Mouse (Mus musculus): ENCODE measurements around the gene Msx2. TPM values are rescaled to one million over a fixed set of nuclear protein-coding genes. Genes with fewer than 3 reads are reported as not detected.

Msx2 gene
- polyA plus RNA-seq, 1 experiment from 2014 or later = 0.32 TPM

DNA sequence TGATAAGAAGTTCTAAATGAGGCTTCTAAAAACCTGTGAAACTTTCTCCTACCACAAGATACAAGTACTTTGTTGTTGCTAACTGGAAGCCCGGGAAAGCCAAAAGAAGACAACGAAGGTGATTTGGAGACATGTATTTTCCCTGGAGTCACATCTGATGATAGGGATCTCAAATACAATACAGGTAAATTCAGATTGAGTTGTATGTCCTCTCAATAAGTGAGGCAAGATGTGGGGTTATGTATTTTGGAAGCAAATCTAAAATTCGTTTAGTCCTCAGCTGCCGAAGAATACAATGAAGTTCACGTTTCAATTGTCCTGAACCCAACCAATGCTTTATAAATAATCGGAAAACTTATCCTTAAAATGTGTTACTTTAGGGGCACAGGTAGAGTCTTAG is 1.6 kb upstream of the Msx2 start:
- 23% methylated on average over 6 of the region's 6 CpGs for WGBS (ENCODE audit: insufficient replicate concordance)
- Histone ChIP-seq H3K4me1 (no peaks in the 10 kb centered on the region; the same call in 1 of the 2 replicates), H3K4me2 (no peak overlapping the region), H3K36me3 (no peaks in the 10 kb centered on the region), H3K9ac (no peak overlapping the region), H3K9me3 (replicated peaks) (no peaks in the 10 kb centered on the region), H3K4me3 (no peak overlapping the region), H3K27ac (no peak overlapping the region), H3K27me3 (replicated peaks) (peaks cover 90% of the 10 kb centered on the region)
- no peak for ATAC-seq

DNA sequence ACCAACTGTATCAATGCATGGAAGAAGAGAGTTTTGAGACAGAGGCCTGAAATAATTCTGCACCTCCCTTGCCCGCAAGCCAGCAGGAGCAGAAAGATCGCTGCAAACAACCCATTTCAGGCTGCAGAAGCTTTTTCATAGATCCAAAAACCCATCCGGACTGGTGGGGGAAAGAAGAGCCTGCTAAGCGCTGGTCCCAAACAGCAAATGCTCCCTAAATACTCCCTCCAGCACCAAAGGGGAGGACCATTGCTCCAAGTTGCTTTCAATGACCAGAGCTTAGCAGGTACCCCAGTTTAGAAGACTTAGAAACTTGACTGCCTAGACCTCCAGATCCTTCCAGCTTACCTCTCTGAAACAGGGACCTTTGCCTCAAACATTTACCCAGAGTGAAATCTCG is 1.1 kb upstream of the Msx2 start:
- Histone ChIP-seq H3K4me1 (no peaks in the 10 kb centered on the region; the same call in 1 of the 2 replicates), H3K9ac (no peak overlapping the region), H3K4me3 (no peak overlapping the region), H3K9me3 (replicated peaks) (no peaks in the 10 kb centered on the region), H3K36me3 (no peaks in the 10 kb centered on the region), H3K4me2 (no peak overlapping the region), H3K27ac (no peak overlapping the region), H3K27me3 (replicated peaks) (peaks cover 95% of the 10 kb centered on the region)
- WGBS (ENCODE audit: insufficient replicate concordance) = 13% methylated on average over 5 of the region's 5 CpGs
- ATAC-seq = no peak

DNA sequence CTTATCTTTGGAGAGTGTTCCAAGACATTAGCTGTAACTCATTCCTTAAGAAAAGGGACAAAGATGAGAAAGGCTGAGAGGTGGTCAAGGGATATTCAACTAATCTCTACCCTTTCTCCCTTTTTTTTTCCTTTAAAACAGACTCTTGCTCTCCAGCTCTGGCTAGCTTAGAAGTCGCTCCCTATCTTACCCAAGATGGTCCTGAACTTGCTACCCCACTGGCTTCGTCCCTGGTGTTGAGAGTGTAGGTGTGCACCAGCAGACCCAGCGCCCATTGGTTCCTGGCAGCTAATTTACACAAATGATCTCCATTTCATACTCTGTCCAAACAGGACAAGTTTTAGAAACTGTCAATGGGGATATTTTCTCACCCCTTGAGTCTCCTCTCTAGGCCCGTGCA is 417 bp upstream of the Msx2 start:
- Histone ChIP-seq H3K36me3 (no peaks in the 10 kb centered on the region), H3K4me1 (no peaks in the 10 kb centered on the region; the same call in 1 of the 2 replicates), H3K27me3 (replicated peaks) (peaks cover 95% of the 10 kb centered on the region), H3K9ac (no peak overlapping the region), H3K4me3 (no peak overlapping the region), H3K9me3 (replicated peaks) (no peaks in the 10 kb centered on the region), H3K4me2 (no peak overlapping the region), H3K27ac (no peak overlapping the region)
- WGBS (ENCODE audit: insufficient replicate concordance) = 24% methylated on average over 4 of the region's 4 CpGs
- no peak for ATAC-seq

- Histone ChIP-seq H3K27me3 (replicated peaks) (peaks cover 97% of the 10 kb centered on the region), H3K27ac (no peak overlapping the region), H3K9me3 (replicated peaks) (no peaks in the 10 kb centered on the region), H3K4me1 (no peaks in the 10 kb centered on the region; the same call in 1 of the 2 replicates), H3K4me3 (peak overlapping the region; percentile 45), H3K36me3 (no peaks in the 10 kb centered on the region), H3K9ac (no peak overlapping the region), H3K4me2 (peak overlapping the region; percentile 71)
- ATAC-seq = no peak
- WGBS (ENCODE audit: insufficient replicate concordance) = 1% methylated on average over 50 of the region's 50 CpGs
Measured at GRCm38 (mm10) chr13:53471926-53472613, 804 bp downstream of the Msx2 start.

DNA sequence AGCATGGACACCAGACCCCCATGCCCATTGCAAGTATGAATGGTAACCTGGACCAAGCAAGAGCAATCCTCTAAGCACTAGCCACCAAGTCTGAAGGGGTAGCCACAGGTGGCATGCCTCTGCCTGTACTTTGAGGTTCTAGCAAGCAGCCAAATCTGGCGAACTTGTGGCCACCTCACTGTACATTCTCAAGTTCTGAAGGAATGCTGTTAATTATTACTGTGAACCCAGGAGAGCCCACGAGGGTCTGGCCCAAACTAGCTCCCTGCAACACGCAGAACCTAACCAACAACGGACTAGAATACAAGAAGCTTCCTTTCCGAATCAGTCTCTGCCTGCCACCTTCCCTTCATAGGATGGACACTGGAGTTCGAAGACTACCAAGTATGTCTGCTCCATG is 1.5 kb downstream of the Msx2 start:
- H3K4me2 ChIP-seq = no peak overlapping the region
- no peak overlapping the region for H3K4me3 ChIP-seq
- no peaks in the 10 kb centered on the region for H3K36me3 ChIP-seq
- no peaks in the 10 kb centered on the region; the same call in 1 of the 2 replicates for H3K4me1 ChIP-seq
- peaks cover 97% of the 10 kb centered on the region for H3K27me3 ChIP-seq (replicated peaks)
- ATAC-seq = no peak
- H3K9me3 ChIP-seq (replicated peaks) = no peaks in the 10 kb centered on the region
- H3K27ac ChIP-seq = no peak overlapping the region
- no peak overlapping the region for H3K9ac ChIP-seq
- 14% methylated on average over 6 of the region's 6 CpGs for WGBS (ENCODE audit: insufficient replicate concordance)

- Histone ChIP-seq H3K4me1 (no peaks in the 10 kb centered on the region; the same call in 1 of the 2 replicates), H3K4me3 (no peak overlapping the region), H3K27me3 (replicated peaks) (peaks cover 97% of the 10 kb centered on the region), H3K4me2 (no peak overlapping the region), H3K9ac (no peak overlapping the region), H3K9me3 (replicated peaks) (no peaks in the 10 kb centered on the region), H3K36me3 (no peaks in the 10 kb centered on the region), H3K27ac (no peak overlapping the region)
- no peak for ATAC-seq
- WGBS (ENCODE audit: insufficient replicate concordance) = 14% methylated on average over 9 of the region's 9 CpGs
Measured at GRCm38 (mm10) chr13:53470437-53471151, 2.3 kb downstream of the Msx2 start.

- no peak overlapping the region for H3K4me3 ChIP-seq
- no peak overlapping the region for H3K9ac ChIP-seq
- H3K27me3 ChIP-seq (replicated peaks) = peaks cover 97% of the 10 kb centered on the region
- H3K27ac ChIP-seq = no peak overlapping the region
- H3K36me3 ChIP-seq = no peaks in the 10 kb centered on the region
- H3K9me3 ChIP-seq (replicated peaks) = no peaks in the 10 kb centered on the region
- no peaks in the 10 kb centered on the region; the same call in 1 of the 2 replicates for H3K4me1 ChIP-seq
- no peak overlapping the region for H3K4me2 ChIP-seq
- 31% methylated on average over 5 of the region's 5 CpGs for WGBS (ENCODE audit: insufficient replicate concordance)
- ATAC-seq = no peak
Measured at GRCm38 (mm10) chr13:53469756-53470155, 3.1 kb downstream of the Msx2 start.

DNA sequence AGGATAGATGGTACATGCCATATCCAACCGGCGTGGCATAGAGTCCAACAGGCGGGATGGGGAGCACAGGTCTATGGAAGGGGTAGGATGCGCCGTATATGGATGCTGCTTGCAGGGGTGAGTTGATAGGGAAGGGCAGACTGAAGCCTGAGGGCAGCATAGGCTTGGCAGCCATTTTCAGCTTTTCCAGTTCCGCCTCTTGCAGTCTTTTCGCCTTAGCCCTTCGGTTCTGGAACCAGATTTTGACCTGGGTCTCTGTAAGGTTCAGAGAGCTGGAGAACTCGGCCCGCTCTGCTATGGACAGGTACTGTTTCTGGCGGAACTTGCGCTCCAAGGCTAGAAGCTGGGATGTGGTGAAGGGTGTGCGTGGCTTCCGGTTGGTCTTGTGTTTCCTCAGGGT is 4.7 kb downstream of the Msx2 start:
- no peak overlapping the region for H3K27ac ChIP-seq
- H3K36me3 ChIP-seq = no peaks in the 10 kb centered on the region
- no peak overlapping the region for H3K4me3 ChIP-seq
- H3K9me3 ChIP-seq (replicated peaks) = no peaks in the 10 kb centered on the region
- 51% methylated on average over 14 of the region's 14 CpGs for WGBS (ENCODE audit: insufficient replicate concordance)
- H3K9ac ChIP-seq = no peak overlapping the region
- H3K27me3 ChIP-seq (replicated peaks) = peaks cover 97% of the 10 kb centered on the region
- H3K4me2 ChIP-seq = no peak overlapping the region
- ATAC-seq = no peak
- H3K4me1 ChIP-seq = no peaks in the 10 kb centered on the region; the same call in 1 of the 2 replicates

DNA sequence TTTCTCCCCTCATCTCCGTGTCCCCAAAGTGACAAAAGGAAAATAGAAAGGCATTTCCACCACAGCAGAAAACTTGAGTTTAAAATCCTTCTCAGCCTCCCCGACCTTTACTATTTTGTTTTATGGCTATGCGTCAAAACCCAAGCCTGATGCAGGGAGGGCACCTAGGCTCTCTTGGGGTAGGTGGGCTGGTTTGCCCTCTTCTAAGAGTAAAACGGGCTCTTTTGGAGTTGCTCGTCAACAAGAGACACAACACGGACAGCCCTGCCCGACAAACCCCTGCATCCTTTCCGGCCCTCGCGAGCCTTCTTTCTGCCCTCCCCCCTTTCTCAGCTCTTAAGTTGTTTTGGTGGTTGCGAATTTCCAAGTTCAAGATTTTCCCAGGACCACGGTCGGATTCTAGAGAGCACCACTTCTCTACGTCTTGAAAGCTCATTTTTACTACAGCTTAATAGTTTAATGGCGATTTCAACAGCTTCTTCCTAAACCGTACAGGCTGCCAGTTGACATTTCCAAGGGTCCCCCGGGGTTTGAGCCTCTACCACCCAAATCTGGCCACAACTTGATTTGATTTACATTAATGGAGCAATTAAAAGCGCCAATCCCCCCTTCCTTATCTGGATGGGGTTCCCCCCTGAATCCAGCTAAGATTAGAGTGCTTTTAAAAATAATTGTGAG is 6.5 kb downstream of the Msx2 start:
- H3K9me3 ChIP-seq (replicated peaks) = no peaks in the 10 kb centered on the region
- H3K27me3 ChIP-seq (replicated peaks) = peaks cover 97% of the 10 kb centered on the region
- no peaks in the 10 kb centered on the region for H3K36me3 ChIP-seq
- H3K9ac ChIP-seq = no peak overlapping the region
- 8% methylated on average over 18 of the region's 18 CpGs for WGBS (ENCODE audit: insufficient replicate concordance)
- no peak for ATAC-seq
- no peaks in the 10 kb centered on the region for H3K4me1 ChIP-seq
- H3K27ac ChIP-seq = no peak overlapping the region
- no peak overlapping the region for H3K4me3 ChIP-seq
- no peak overlapping the region for H3K4me2 ChIP-seq

GRCm38 (mm10) chr13:53465191-53465820 is 7.6 kb downstream of the Msx2 start:
- Histone ChIP-seq H3K9me3 (replicated peaks) (no peaks in the 10 kb centered on the region), H3K4me2 (no peak overlapping the region), H3K4me1 (no peaks in the 10 kb centered on the region), H3K27me3 (replicated peaks) (peaks cover 97% of the 10 kb centered on the region), H3K27ac (no peak overlapping the region), H3K4me3 (no peak overlapping the region), H3K36me3 (no peaks in the 10 kb centered on the region), H3K9ac (no peak overlapping the region)
- ATAC-seq = no peak
- 4% methylated on average over 26 of the region's 26 CpGs for WGBS (ENCODE audit: insufficient replicate concordance)

DNA sequence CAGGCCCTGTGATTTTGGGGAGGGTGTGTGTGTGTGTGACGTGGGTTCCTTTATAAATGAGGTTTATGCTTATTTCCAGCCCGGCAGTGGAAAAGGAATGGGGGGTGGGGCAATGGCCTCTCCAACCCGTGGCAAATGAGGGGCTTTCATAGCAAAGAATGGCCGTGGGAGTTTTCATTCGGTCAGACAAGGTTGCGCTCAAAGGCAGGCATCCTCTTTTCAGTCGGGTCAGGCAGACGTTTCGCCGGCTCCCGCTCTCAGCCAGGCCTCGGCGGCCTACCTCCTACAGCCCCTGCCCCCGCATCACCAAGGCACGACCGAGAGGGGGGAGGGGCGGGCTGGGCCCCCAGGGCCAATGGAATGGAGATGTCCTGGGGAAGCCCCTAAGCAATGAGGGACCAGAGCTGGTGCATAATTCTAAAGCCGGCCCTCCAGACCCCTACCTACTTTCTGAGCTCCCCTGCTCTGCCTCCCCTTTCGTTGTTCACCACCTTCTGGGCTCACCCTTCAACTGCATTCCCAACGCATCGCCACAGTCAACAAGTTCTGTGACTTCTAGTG is 8.4 kb downstream of the Msx2 start:
- WGBS (ENCODE audit: insufficient replicate concordance) = 2% methylated on average over 20 of the region's 21 CpGs
- no peak for ATAC-seq
- H3K27ac ChIP-seq = no peak overlapping the region
- H3K4me3 ChIP-seq = no peak overlapping the region
- H3K27me3 ChIP-seq (replicated peaks) = peaks cover 95% of the 10 kb centered on the region
- no peak overlapping the region for H3K9ac ChIP-seq
- H3K4me2 ChIP-seq = no peak overlapping the region
- no peaks in the 10 kb centered on the region for H3K9me3 ChIP-seq (replicated peaks)
- no peaks in the 10 kb centered on the region for H3K36me3 ChIP-seq
- no peaks in the 10 kb centered on the region for H3K4me1 ChIP-seq
